Mouse (Mus musculus) kidney, adult 2 months (tissue): ENCODE measurements around the gene Mrps23. TPM values are rescaled to one million over a fixed set of nuclear protein-coding genes. Genes with fewer than 3 reads are reported as not detected.
A peak's percentile ranks its signal among the peaks of the same experiment; 100 is the strongest.

Experiments used
- DNase-seq: peaks from one replicate; pipeline ENCODE4 v3.0.0; 2021
- H3K27ac ChIP-seq: fragments of 200-500 bp; 2 replicates; pipeline ENCODE4 v1.5.1; 2012; ENCODE audit warnings: low read depth, low read length, control low read depth, inconsistent platforms; ENCODE audit not compliant: insufficient read depth
- H3K27me3 ChIP-seq: fragments of 200-500 bp; replicated peaks from 2 replicates; pipeline ENCODE4 v1.6.1; 2012; ENCODE audit warnings: mild to moderate bottlenecking, moderate library complexity, low read length, inconsistent platforms; ENCODE audit not compliant: control insufficient read depth, insufficient read depth
- H3K36me3 ChIP-seq: fragments of 200-500 bp; 2 replicates; pipeline ENCODE4 v1.6.1; 2012; ENCODE audit warnings: mild to moderate bottlenecking, moderate library complexity, low read length, inconsistent platforms; ENCODE audit not compliant: control insufficient read depth, insufficient read depth
- H3K4me1 ChIP-seq: fragments of 200-500 bp; 2 replicates; pipeline ENCODE4 v1.6.1; 2011; ENCODE audit warnings: low read length; ENCODE audit not compliant: control insufficient read depth, insufficient read depth
- H3K4me3 ChIP-seq: fragments of 200-500 bp; 2 replicates; pipeline ENCODE4 v1.5.1; 2011; ENCODE audit warnings: mild to moderate bottlenecking, low read depth, low read length, control low read depth; ENCODE audit not compliant: insufficient read depth
- CTCF ChIP-seq: fragments of 200-500 bp; conservative IDR thresholded peaks from 2 replicates; pipeline ENCODE4 v1.5.1; 2011; ENCODE audit warnings: low read depth, mild to moderate bottlenecking, control low read depth, low read length, moderate library complexity, mixed read lengths; ENCODE audit not compliant: insufficient read depth, insufficient read length
- POLR2A ChIP-seq: fragments of 200-500 bp; IDR thresholded peaks from one replicate; pipeline ENCODE4 v1.6.1; 2011; ENCODE audit warnings: low read depth, low read length, control low read depth
- WGBS: fragments of 180-500 bp; shearing (Covaris S2); methylation state at CpG from one replicate; pipeline ENCODE4 v1.1.7; 2018; 5-methylcytosine and 5-hydroxymethylcytosine counted together
- polyA plus RNA-seq: library from polyadenylated mRNA; depleted of rRNA; stranded (reverse); fragments of >200 nt; gene quantifications from 2 replicates; pipeline ENCODE4 v1.2.3, GENCODE M21; 2012; rRNA removed

Mrps23 gene
- 53.0 and 61.6 TPM in 2 replicates for polyA plus RNA-seq

GRCm38 (mm10) chr11:88203712-88204532 is at the start of gene Mrps23:
Gene Mrps23 (plus strand): TSS chr11:88204388.
- Histone ChIP-seq H3K4me1 (peaks cover 13% of the 10 kb centered on the region; the same call in 1 of the 2 replicates), H3K4me3 (peak within 1 kb of the TSS; percentile 92), H3K27ac (peak within 1 kb of the TSS; percentile 95), H3K36me3 (no peaks in the 10 kb centered on the region), H3K27me3 (no peaks in the 10 kb centered on the region)
- TF ChIP-seq CTCF: peak; percentile 51
- TF ChIP-seq POLR2A: peak; percentile 41
- WGBS: under 1% methylated on average over 51 of the region's 51 CpGs
- peak; percentile 97 for DNase-seq

GRCm38 (mm10) chr11:88154500-88154899 is 49.7 kb upstream of the Mrps23 start:
- no peak overlapping the region for H3K4me3 ChIP-seq
- H3K27me3 ChIP-seq: no peaks in the 10 kb centered on the region
- H3K4me1 ChIP-seq: peaks cover 46% of the 10 kb centered on the region

GRCm38 (mm10) chr11:88155451-88155850 is 48.7 kb upstream of the Mrps23 start:
- Histone ChIP-seq H3K27ac (peak overlapping the region; percentile 36; the same call in 1 of the 2 replicates), H3K4me1 (peaks cover 52% of the 10 kb centered on the region), H3K4me3 (no peak overlapping the region), H3K36me3 (no peaks in the 10 kb centered on the region), H3K27me3 (no peaks in the 10 kb centered on the region)
- 57% methylated on average over 3 of the region's 3 CpGs for whole genome bisulfite sequencing
- DNase-seq: peak; percentile 56
- TF ChIP-seq CTCF: no peak
- no peak for TF ChIP-seq POLR2A

More at GRCm38 (mm10) chr11:88154500-88154899, 49.7 kb upstream of the Mrps23 start:
- no peak for DNase-seq
- no peak for TF ChIP-seq POLR2A
- TF ChIP-seq CTCF: no peak
- 0 out of 2 replicates have a peak overlapping the region, but pooled peaks have one; percentile 61 for H3K27ac ChIP-seq
- no peaks in the 10 kb centered on the region for H3K36me3 ChIP-seq
- 56% methylated on average over 8 of the region's 8 CpGs for WGBS

GRCm38 (mm10) chr11:88155998-88156397 is 48.2 kb upstream of the Mrps23 start:
- Histone ChIP-seq H3K27ac (peak overlapping the region; percentile 36; the same call in 1 of the 2 replicates), H3K36me3 (no peaks in the 10 kb centered on the region), H3K4me1 (peaks cover 51% of the 10 kb centered on the region), H3K27me3 (no peaks in the 10 kb centered on the region), H3K4me3 (no peak overlapping the region)
- no peak for TF ChIP-seq CTCF
- 39% methylated on average over 8 of the region's 8 CpGs for WGBS
- peak; percentile 67 for DNase-seq

- Histone ChIP-seq H3K4me3 (no peak overlapping the region), H3K27me3 (no peaks in the 10 kb centered on the region), H3K27ac (peak overlapping the region; percentile 47), H3K36me3 (no peaks in the 10 kb centered on the region), H3K4me1 (peaks cover 47% of the 10 kb centered on the region)
- WGBS: 42% methylated on average over 2 of the region's 2 CpGs
- TF ChIP-seq POLR2A: no peak
- DNase-seq: no peak
Observed at GRCm38 (mm10) chr11:88156403-88156802, 47.8 kb upstream of the Mrps23 start.

GRCm38 (mm10) chr11:88158842-88159246 is 45.3 kb upstream of the Mrps23 start:
- H3K4me1 ChIP-seq: peaks cover 50% of the 10 kb centered on the region
- WGBS: 64% methylated on average over 5 of the region's 5 CpGs
- TF ChIP-seq CTCF: no peak
- TF ChIP-seq POLR2A: no peak

GRCm38 (mm10) chr11:88159389-88159788 is 44.8 kb upstream of the Mrps23 start:
- no peaks in the 10 kb centered on the region for H3K27me3 ChIP-seq
- DNase-seq: no peak
- no peak for TF ChIP-seq CTCF
- TF ChIP-seq POLR2A: no peak
- peaks cover 49% of the 10 kb centered on the region for H3K4me1 ChIP-seq
- H3K4me3 ChIP-seq: no peak overlapping the region
- WGBS: 70% methylated on average over 11 of the region's 11 CpGs
- H3K36me3 ChIP-seq: no peaks in the 10 kb centered on the region
- H3K27ac ChIP-seq: peak overlapping the region; percentile 14

More at GRCm38 (mm10) chr11:88158842-88159246, 45.3 kb upstream of the Mrps23 start:
- Histone ChIP-seq H3K4me3 (no peak overlapping the region), H3K36me3 (no peaks in the 10 kb centered on the region), H3K27me3 (no peaks in the 10 kb centered on the region), H3K27ac (peak overlapping the region; percentile 14)
- peak; percentile 48 for DNase-seq
